Mouse (Mus musculus) liver, postnatal 0 days (tissue): Measurements from ENCODE around the gene Rsph3b. TPM values are rescaled to one million over a fixed set of nuclear protein-coding genes. Genes with fewer than 3 reads are reported as not detected.
"Not testable (repeated sequence)": the region's sequence is repeated elsewhere in the genome, so short reads cannot be mapped to it uniquely, and the experiment has no call there.

Experiments used
- ATAC-seq: fragments of 200-750 bp; cut with Nextera tagmentation; 2 replicates; pipeline ENCODE4 v1.8.0; 2017; ENCODE audit warnings: mild to moderate bottlenecking, moderate library complexity
- DNase-seq: peaks from one replicate; pipeline ENCODE4 v3.0.0-alpha.2; 2016
- H3K27ac ChIP-seq: fragments of 300-500 bp; sonication (generic); 2 replicates; pipeline ENCODE4 v1.5.1; 2014; ENCODE audit warnings: antibody characterized with exemption, moderate library complexity, mild to moderate bottlenecking, low read depth
- H3K27me3 ChIP-seq: fragments of 300-500 bp; sonication (generic); 2 replicates; pipeline ENCODE4 v1.6.1; 2014; ENCODE audit warnings: low read length, control low read depth, mixed read lengths; ENCODE audit not compliant: insufficient read depth
- H3K36me3 ChIP-seq: fragments of 300-500 bp; sonication (generic); replicated peaks from 2 replicates; pipeline ENCODE4 v1.6.1; 2014; ENCODE audit warnings: mild to moderate bottlenecking, control low read depth, low read length, moderate library complexity, mixed read lengths; ENCODE audit not compliant: insufficient read depth
- H3K4me1 ChIP-seq: fragments of 300-500 bp; sonication (generic); 2 replicates; pipeline ENCODE4 v1.6.1; 2014; ENCODE audit warnings: antibody characterized with exemption, mild to moderate bottlenecking, control low read depth; ENCODE audit not compliant: insufficient read depth
- H3K4me2 ChIP-seq: fragments of 300-500 bp; sonication (generic); 2 replicates; pipeline ENCODE4 v1.6.1; 2014; ENCODE audit warnings: low read depth, mild to moderate bottlenecking, low read length, moderate library complexity, mixed read lengths
- H3K4me3 ChIP-seq: fragments of 300-500 bp; sonication (generic); 2 replicates; pipeline ENCODE4 v1.5.1; 2014; ENCODE audit warnings: low read depth, low read length
- H3K9ac ChIP-seq: fragments of 300-500 bp; sonication (generic); replicated peaks from 2 replicates; pipeline ENCODE4 v1.6.1; 2014; ENCODE audit warnings: mild to moderate bottlenecking, moderate library complexity
- H3K9me3 ChIP-seq: fragments of 300-500 bp; sonication (generic); 2 replicates; pipeline ENCODE4 v1.6.1; 2016; ENCODE audit warnings: mild to moderate bottlenecking, control low read depth, low read length, mixed read lengths
- WGBS: fragments of 180-500 bp; shearing (Covaris S2); extraction: QIAGEN DNeasy Blood & Tissue Kit; methylation state at CpG from one replicate; pipeline ENCODE4 v1.1.7; 2014; ENCODE audit not compliant: insufficient replicate concordance; 5-methylcytosine and 5-hydroxymethylcytosine counted together
- polyA plus RNA-seq: library from polyadenylated mRNA; unstranded; fragments of >200 nt; fragmentation: Nextera tagmentation; extraction: Ambion mirVana; gene quantifications from 2 replicates; pipeline ENCODE4 v1.2.1, GENCODE M21; 2015

Gene Rsph3b
- polyA plus RNA-seq, 1 experiment from 2014 or later = 13.2 TPM

DNA sequence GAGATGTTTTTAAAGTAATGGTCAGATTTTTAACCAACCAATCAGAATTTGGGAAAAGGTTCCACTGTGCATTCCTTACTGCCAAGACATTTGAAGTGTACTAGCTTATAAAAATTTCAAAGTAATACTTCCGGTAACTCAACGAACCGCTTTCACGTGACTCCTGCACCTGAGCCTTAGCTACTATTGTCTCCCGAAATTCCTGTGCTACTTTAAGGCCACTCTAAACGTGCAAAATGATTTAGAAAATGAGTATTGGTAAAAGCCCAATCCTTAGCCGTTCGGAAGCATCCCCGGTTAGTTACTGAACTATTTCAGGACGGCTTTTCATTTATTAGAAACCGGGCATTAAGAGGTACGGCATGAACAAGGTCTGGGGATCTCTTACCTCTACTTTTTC lies 11.9 kb upstream of the Rsph3b start:
- peak overlapping the region; percentile 55 for H3K4me3 ChIP-seq
- H3K9ac ChIP-seq = peak overlapping the region; percentile 69
- H3K36me3 ChIP-seq, H3K27me3 ChIP-seq, ATAC-seq, H3K9me3 ChIP-seq, H3K4me1 ChIP-seq, H3K27ac ChIP-seq, DNase-seq: not testable (repeated sequence)
- under 1% methylated on average over 12 of the region's 12 CpGs for WGBS
- peak overlapping the region; percentile 62 for H3K4me2 ChIP-seq

DNA sequence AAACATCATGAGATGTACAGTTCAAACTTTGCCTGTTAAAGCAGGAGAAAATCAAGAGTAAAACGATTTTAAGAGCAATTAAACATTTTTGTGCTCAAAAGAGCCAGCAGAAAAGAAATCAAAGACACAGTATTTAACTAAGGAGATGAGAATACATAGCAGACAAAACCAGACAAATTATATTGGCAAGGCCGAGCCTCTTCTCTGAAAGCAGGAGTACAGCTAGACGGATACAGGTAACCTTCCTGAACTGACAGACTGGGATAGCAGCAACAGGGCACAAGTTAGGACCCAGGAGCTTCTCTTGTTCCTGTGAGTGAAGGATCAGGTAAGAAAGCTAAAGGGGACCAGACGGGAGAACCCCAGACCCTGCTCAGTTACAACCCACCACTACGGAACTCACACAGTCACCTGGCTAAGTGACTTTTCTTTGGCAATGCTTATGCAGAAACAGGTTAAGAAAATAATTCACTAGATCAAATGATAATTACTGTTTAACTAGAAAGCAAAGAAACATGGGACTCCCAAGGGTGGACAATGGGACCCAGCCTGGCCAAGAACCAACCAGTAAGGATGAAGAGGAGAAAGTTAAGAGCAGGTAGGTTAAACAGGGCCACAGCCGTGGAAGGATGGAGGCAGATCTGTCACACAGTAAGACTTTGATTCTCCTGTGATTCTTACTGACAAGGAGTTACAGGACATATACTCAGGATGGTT lies 11.2 kb upstream of the Rsph3b start:
- H3K36me3 ChIP-seq, H3K27ac ChIP-seq, DNase-seq, H3K27me3 ChIP-seq, H3K9ac ChIP-seq, H3K9me3 ChIP-seq, ATAC-seq, H3K4me1 ChIP-seq: not testable (repeated sequence)
- 47% methylated on average over 4 of the region's 6 CpGs for WGBS
- peak overlapping the region; percentile 62 for H3K4me2 ChIP-seq
- H3K4me3 ChIP-seq = peak overlapping the region; percentile 55; the same call in 1 of the 2 replicates

DNA sequence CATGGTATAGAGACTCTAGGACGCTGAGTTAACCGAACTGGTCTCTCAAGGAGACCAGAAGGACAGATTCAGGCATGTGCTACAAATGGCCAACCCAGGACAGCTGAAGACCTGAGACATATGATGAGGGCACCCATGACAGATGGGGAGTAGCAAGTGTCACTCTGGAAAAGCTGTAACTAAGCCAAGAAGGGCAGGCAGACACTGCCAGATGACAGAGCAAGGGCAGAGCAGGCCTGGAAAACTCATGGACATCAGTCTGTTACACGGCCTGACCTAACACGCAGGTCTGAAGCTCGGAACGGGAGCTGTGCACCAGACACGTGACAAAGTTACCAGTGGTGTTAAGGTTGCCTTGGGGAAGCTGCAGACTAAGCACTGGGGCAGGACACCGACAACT lies 10.4 kb upstream of the Rsph3b start:
- not testable (repeated sequence) for H3K27ac ChIP-seq, H3K4me2 ChIP-seq, H3K4me1 ChIP-seq, ATAC-seq, H3K4me3 ChIP-seq, H3K9me3 ChIP-seq, H3K9ac ChIP-seq, H3K36me3 ChIP-seq, DNase-seq, H3K27me3 ChIP-seq
- WGBS = 81% methylated on average over 5 of the region's 8 CpGs

DNA sequence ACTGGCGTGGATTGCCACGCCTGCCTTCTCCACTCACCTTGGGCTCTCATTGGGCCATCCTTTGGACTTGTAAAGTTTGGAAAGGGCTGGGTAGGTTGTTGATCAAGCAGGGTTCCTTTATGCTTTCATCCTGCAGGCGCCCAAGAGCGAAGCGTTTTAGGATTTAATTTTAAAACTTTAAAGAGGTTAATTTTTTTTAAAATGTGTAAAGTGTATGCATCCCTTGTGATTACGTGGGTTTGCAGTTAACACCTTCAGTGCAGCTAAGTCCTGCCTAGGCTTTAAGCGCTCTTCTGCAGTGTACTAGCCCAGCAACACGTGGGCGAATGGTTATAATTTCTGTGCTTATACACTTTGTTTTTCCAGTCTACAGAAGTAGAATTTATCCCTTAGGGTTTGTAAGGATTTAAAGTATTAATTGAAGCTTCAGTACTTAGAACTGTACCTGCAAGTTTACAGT lies 317 bp upstream of the Rsph3b start:
- WGBS = 8% methylated on average over 9 of the region's 9 CpGs
- not testable (repeated sequence) for H3K36me3 ChIP-seq, H3K4me1 ChIP-seq, H3K27me3 ChIP-seq, DNase-seq, H3K9me3 ChIP-seq
- Histone ChIP-seq H3K4me2 (peak overlapping the region; percentile 80), H3K9ac (peak overlapping the region; percentile 66), H3K27ac (peak overlapping the region; percentile 79; the same call in 1 of the 2 replicates), H3K4me3 (peak overlapping the region; percentile 70)
- peak; percentile 26 for ATAC-seq

DNA sequence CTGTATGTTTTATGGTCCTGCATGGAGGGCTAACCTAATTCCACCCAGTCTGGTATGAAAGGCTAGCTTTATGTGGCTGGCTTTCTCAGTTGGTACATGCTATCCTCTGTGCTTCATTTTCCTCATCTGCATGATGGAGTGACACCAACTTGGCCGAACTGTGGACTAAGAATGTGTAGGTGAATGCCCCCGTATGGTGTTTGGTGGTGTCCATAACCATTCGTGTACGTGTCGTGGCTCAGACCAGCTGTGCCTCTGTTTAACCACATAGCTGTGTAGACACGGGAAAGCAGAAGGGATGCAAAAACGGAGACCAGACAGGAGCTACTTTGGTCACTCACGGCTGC lies 872 bp downstream of the Rsph3b start:
- not testable (repeated sequence) for H3K9ac ChIP-seq, H3K36me3 ChIP-seq, DNase-seq, H3K4me1 ChIP-seq, ATAC-seq, H3K27me3 ChIP-seq, H3K9me3 ChIP-seq, H3K27ac ChIP-seq
- peak overlapping the region; percentile 80; the same call in 1 of the 2 replicates for H3K4me2 ChIP-seq
- WGBS = no CpG with 5 or more reads among the region's 8 CpGs
- peak overlapping the region; percentile 70; the same call in 1 of the 2 replicates for H3K4me3 ChIP-seq

DNA sequence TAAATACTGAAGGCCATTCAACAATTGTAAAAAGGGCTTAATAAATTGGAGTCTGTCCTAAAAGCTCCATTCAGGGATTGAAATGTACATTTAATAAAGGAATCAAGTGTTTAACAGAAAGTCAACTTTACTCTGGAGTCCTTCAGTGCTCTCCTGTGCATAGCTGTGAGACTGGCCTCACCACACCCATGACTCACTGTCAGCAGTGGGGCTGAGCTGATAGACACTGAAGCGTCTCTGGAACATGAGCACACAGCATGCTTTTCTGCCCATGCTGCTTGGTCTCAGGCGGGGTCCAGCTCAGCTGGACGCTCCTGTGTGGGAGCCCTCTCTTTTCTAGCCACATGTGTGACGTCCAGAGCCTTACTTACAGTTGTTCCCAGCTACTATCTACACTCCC lies 5.9 kb downstream of the Rsph3b start:
- not testable (repeated sequence) for H3K4me2 ChIP-seq, H3K9ac ChIP-seq, H3K9me3 ChIP-seq, H3K4me1 ChIP-seq, H3K27me3 ChIP-seq, H3K36me3 ChIP-seq, ATAC-seq, DNase-seq, H3K4me3 ChIP-seq, H3K27ac ChIP-seq
- no CpG with 5 or more reads among the region's 4 CpGs for WGBS

DNA sequence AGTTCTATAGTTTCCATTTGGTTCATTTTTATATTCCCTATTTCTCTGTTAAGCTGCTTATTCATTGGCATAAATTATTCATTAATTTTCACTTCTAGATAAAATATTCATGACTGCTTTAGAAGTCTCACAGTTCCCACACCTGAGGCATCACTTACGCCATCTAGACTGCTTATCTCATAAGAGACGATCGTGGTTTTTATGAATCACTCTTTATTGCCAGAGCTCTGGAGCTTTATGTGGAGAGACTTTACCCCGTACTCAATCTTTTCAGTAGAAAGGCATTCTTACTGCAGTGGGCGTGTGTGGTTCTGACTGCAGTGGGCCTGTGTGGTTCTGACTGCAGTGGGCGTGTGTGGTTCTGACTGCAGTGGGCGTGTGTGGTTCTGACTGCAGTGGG lies 16.9 kb downstream of the Rsph3b start:
- not testable (repeated sequence) for ATAC-seq, H3K27me3 ChIP-seq

DNA sequence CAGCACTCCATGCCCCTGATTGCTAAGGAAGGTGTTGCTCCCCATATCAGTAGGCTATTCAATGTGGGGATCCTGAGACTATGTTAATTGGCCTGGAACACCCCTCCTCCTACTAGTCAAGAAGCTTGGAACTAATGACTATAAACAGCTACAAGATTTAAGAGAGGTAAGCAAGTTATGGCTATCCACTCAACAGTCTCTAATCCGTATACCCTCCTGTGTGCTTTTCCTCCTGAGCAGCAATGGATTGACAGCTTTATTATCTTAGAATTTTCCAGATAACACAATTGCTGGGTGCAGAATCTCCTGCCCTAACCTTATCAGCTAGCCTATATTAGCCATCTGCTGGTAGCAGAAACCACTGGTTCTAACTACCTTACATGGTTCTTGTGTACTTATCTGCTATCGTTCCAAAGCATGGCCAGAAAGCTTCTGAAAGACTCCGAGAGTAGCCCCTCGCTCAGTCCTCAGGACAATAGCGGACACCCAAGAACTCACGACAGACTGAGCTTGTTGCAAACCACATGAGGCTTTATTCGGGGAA lies 28.1 kb downstream of the Rsph3b start:
- not testable (repeated sequence) for H3K4me2 ChIP-seq, H3K9ac ChIP-seq, H3K36me3 ChIP-seq, H3K27ac ChIP-seq, ATAC-seq, H3K4me1 ChIP-seq, H3K9me3 ChIP-seq, DNase-seq, H3K27me3 ChIP-seq, H3K4me3 ChIP-seq
- WGBS = 78% methylated on average over 6 of the region's 7 CpGs

More for the DNA sequence above, 16.9 kb downstream of the Rsph3b start:
- not testable (repeated sequence) for H3K4me1 ChIP-seq, H3K9ac ChIP-seq, DNase-seq, H3K9me3 ChIP-seq, H3K4me2 ChIP-seq, H3K4me3 ChIP-seq, H3K27ac ChIP-seq, H3K36me3 ChIP-seq
- 96% methylated on average over 6 of the region's 7 CpGs for WGBS

DNA sequence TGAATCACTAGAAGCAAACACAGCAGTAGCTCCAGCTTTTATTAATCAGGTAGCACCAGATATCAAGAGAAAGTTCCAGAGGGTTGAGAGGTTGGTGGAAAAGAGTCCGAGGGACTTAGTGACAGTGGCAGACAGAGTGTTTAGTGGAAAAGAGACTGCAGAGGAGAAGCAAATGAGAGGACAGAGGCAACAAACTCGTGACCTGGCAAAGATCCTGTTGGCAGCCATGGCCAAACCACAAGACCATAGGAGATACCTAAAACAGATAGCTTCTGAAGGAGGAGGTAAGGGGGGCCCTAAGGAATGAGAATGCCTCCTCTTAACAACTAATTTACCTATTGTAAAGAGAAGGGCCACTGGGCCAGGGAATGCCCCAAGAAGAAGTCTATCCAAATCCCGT lies 29.1 kb downstream of the Rsph3b start:
- WGBS = 61% methylated on average over 3 of the region's 3 CpGs
- H3K9ac ChIP-seq = not testable (repeated sequence)

DNA sequence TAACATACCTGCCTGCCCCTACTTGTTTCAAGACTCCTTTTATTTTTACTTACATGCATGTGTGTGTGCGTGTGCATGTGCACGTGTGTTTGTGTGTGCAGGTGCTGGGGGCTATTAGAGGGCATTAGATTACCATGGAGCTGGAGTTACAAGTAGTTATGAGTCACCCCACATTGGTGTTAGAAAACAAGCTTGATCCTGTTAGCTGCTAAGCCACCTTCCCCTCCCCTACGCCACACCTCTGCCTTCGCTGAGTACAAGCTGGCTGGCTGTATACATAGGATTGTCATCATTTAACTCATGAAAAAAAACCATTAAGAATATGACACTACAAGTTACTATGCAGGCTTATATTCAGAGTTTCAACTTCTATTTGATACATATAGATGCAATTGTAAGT lies 33.2 kb downstream of the Rsph3b start:
- H3K4me3 ChIP-seq, H3K27ac ChIP-seq, DNase-seq, H3K4me2 ChIP-seq, H3K36me3 ChIP-seq, H3K9me3 ChIP-seq, ATAC-seq, H3K27me3 ChIP-seq, H3K4me1 ChIP-seq, H3K9ac ChIP-seq: not testable (repeated sequence)
- 100% methylated on average over 2 of the region's 4 CpGs for WGBS

More for the DNA sequence above, 29.1 kb downstream of the Rsph3b start:
- not testable (repeated sequence) for H3K9me3 ChIP-seq, DNase-seq, H3K27me3 ChIP-seq, H3K36me3 ChIP-seq, H3K27ac ChIP-seq, ATAC-seq, H3K4me3 ChIP-seq, H3K4me1 ChIP-seq, H3K4me2 ChIP-seq
